In the genomic region with DNA sequence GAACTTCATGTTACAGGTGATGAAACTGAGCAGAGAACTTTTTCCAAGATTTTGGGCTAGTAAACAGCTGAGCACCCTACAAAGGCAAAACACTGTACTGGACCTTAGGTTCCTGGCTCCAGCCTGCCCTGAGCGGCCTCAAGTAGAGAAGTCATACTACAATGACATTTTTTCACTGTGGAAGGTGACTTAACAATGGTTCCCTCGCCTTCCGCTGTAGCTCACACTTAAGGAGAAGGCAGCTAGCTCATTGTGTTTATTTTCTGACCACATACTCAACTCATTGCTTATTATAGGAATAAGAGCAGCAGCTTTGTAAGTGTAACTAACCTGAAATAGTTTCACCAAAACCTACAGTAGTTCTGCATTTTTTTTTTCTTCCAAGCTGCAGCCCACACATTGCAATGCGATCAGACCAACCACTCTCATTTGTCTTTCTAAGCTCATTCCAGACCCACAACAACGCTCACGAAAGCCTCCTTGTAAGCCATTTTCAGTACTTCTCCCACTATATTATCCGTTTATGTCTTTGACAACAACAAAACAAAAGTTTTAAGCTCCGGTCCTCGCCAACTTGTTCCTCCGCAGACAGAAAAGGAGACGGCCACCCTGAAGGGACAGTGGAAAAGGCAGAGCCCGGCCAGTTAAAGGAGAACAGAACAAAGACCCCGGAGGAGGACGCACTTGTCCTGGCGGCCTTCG, we compare ENCODE assay signal across 8 mouse cellular contexts. TPM values are rescaled to one million over a fixed set of nuclear protein-coding genes. Genes with fewer than 3 reads are reported as not detected.
DNase-seq lines count a peak whose midpoint lies in the region; ATAC-seq and TF ChIP-seq lines count a peak whose summit lies in the region.

No protein-coding gene starts in this region.

- peaks cover 5% of the 10 kb centered on the region for H3K4me1 ChIP-seq in hindbrain, embryonic 10.5 days (replicated peaks)
- H3K4me1 ChIP-seq in liver, embryonic 14.5 days (replicated peaks; ENCODE audit: control insufficient read depth in 2 of 2, insufficient read depth in 2 of 2, low read length in 1 of 2): peaks cover 0 to 7% of the 10 kb centered on the region in 2 experiments; a peak in 2 of 4 replicates
- H3K4me1 ChIP-seq in stomach, postnatal 0 days (replicated peaks; ENCODE audit: control insufficient read depth, insufficient read depth): no peaks in the 10 kb centered on the region

- 1% methylated on average over 16 of the region's 16 CpGs for WGBS in hindbrain, embryonic 10.5 days
- WGBS in liver, embryonic 14.5 days (ENCODE audit: insufficient replicate concordance): 1% methylated on average over 16 of the region's 16 CpGs
- 5% methylated on average over 16 of the region's 16 CpGs for WGBS in stomach, postnatal 0 days

- peaks cover 3% of the 10 kb centered on the region; the same call in 1 of the 2 replicates for H3K36me3 ChIP-seq in hindbrain, embryonic 10.5 days
- H3K36me3 ChIP-seq in liver, embryonic 14.5 days (replicated peaks; ENCODE audit: control insufficient read depth, insufficient read depth, low read depth): no peaks in the 10 kb centered on the region
- H3K36me3 ChIP-seq in stomach, postnatal 0 days (ENCODE audit: control insufficient read depth, insufficient read depth, low read length): no peaks in the 10 kb centered on the region

- peak; percentile 3 for ATAC-seq in CD4-positive, CD25-positive, alpha-beta regulatory T cell, adult 4 months
- ATAC-seq in liver, embryonic 14.5 days (ENCODE audit: insufficient read depth): peak; percentile 10; the same call in 1 of the 2 replicates
- ATAC-seq in stomach, postnatal 0 days (ENCODE audit: low FRiP score, low TSS enrichment): no peak
- ATAC-seq in monocyte, adult 5-6 weeks (replicated peaks; ENCODE audit: insufficient number of reproducible peaks, low FRiP score, low TSS enrichment, poor library complexity, severe bottlenecking): no peak

- H3K27ac ChIP-seq in hindbrain, embryonic 10.5 days: peak overlapping the region; percentile 99
- peak overlapping the region; percentile 68 for H3K27ac ChIP-seq in liver, embryonic 14.5 days
- H3K27ac ChIP-seq in stomach, postnatal 0 days (replicated peaks): peak overlapping the region; percentile 91

- H3K4me2 ChIP-seq in liver, embryonic 14.5 days (ENCODE audit: low read depth): peak overlapping the region; percentile 71
- H3K4me2 ChIP-seq in stomach, postnatal 0 days (replicated peaks; ENCODE audit: low read depth): peak overlapping the region; percentile 61

- H3K9ac ChIP-seq in liver, embryonic 14.5 days (replicated peaks): peak overlapping the region; percentile 76
- H3K9ac ChIP-seq in stomach, postnatal 0 days (ENCODE audit: low read length): peak overlapping the region; percentile 88

- peak overlapping the region; percentile 79 for H3K4me3 ChIP-seq in hindbrain, embryonic 10.5 days
- peak overlapping the region; percentile 67 to 93 for H3K4me3 ChIP-seq in liver, embryonic 14.5 days (ENCODE audit: insufficient read depth in 1 of 2, low read depth in 2 of 2, low read length in 2 of 2)
- H3K4me3 ChIP-seq in stomach, postnatal 0 days (ENCODE audit: low read depth, low read length): peak overlapping the region; percentile 80

- peak; percentile 62 for DNase-seq in embryo, embryonic 10 days (ENCODE audit: low spot score)
- no peak for DNase-seq in embryo, embryonic 9.5 days (ENCODE audit: extremely low spot score)
- peak; percentile 51 for DNase-seq in embryo, embryonic 11 days
- DNase-seq in hindbrain, embryonic 10.5 days (ENCODE audit: low spot score): peak; percentile 33
- DNase-seq in liver, embryonic 14.5 days (ENCODE audit: low read depth in 3 of 3, low spot score in 3 of 3): peak in 1 of 3 experiments; percentile 16
- DNase-seq in stomach, postnatal 0 days (ENCODE audit: low spot score): no peak

- no peaks in the 10 kb centered on the region for H3K9me3 ChIP-seq in hindbrain, embryonic 10.5 days
- no peaks in the 10 kb centered on the region for H3K9me3 ChIP-seq in liver, embryonic 14.5 days (ENCODE audit: control insufficient read depth, low read length)
- H3K9me3 ChIP-seq in stomach, postnatal 0 days (ENCODE audit: control insufficient read depth, low read length): no peaks in the 10 kb centered on the region

- no peak for TF ChIP-seq EP300 in liver, embryonic 14.5 days (IDR thresholded peaks at IDR 0.05; ENCODE audit: low read depth)
- TF ChIP-seq EP300 in stomach, postnatal 0 days (optimal IDR thresholded peaks at IDR 0.05): no peak

- H3K27me3 ChIP-seq in hindbrain, embryonic 10.5 days (ENCODE audit: insufficient read depth, poor library complexity, severe bottlenecking): no peaks in the 10 kb centered on the region
- H3K27me3 ChIP-seq in liver, embryonic 14.5 days (ENCODE audit: control insufficient read depth, insufficient read depth, low read length): no peaks in the 10 kb centered on the region
- H3K27me3 ChIP-seq in stomach, postnatal 0 days (ENCODE audit: control insufficient read depth, insufficient read depth, low read length): no peaks in the 10 kb centered on the region

- TF ChIP-seq CTCF in liver, embryonic 14.5 days (IDR thresholded peaks at IDR 0.05; ENCODE audit: low read depth): no peak
- TF ChIP-seq CTCF in stomach, postnatal 0 days (IDR thresholded peaks at IDR 0.05; ENCODE audit: low read depth): no peak

RNA-seq across cellular contexts. Expression of gene Manea, which starts 0.8 kb away (rescaled TPM):
- polyA plus RNA-seq in CD4-positive, CD25-positive, alpha-beta regulatory T cell, adult 4 months (2017; shearing (Covaris generic)): 1 to 10 TPM; 6.2 to 9.6 TPM
- polyA plus RNA-seq in hindbrain, embryonic 10.5 days (2016; fragmentation: Nextera tagmentation; extraction: Ambion mirVana): 17.8 and 19.9 TPM in 2 replicates
- 1.5 and 2.4 TPM in 2 replicates for polyA plus RNA-seq in liver, embryonic 14.5 days (2012; rRNA removed)
- polyA plus RNA-seq in liver, embryonic 14.5 days (2014; fragmentation: Nextera tagmentation; extraction: Ambion mirVana): 3.4 and 4.7 TPM in 2 replicates
- 4.2 and 4.7 TPM in 2 replicates for polyA plus RNA-seq in stomach, postnatal 0 days (2015; fragmentation: Nextera tagmentation; extraction: Ambion mirVana)
- 9.2 to 15.2 TPM (median 11.0 TPM) in 3 replicates for total RNA-seq in monocyte, adult 5-6 weeks (2017)

Comparison
In these comparisons a context has a peak if more than half of its experiments do, and no peak if none do; other contexts are left out.
1. DNase-seq: peak in embryo, embryonic 10 days (single experiment), embryo, embryonic 11 days (single experiment) and hindbrain, embryonic 10.5 days (single experiment); none in embryo, embryonic 9.5 days (single experiment) and stomach, postnatal 0 days (single experiment).
2. ATAC-seq: peak in CD4-positive, CD25-positive, alpha-beta regulatory T cell, adult 4 months (single experiment) and liver, embryonic 14.5 days (single experiment); none in stomach, postnatal 0 days (single experiment) and monocyte, adult 5-6 weeks (single experiment).
3. Peak in every context shown above with its lines, with median percentiles within 50 percentile points of each other: H3K27ac ChIP-seq and H3K4me3 ChIP-seq.